Mouse (Mus musculus) lung, postnatal 36 days (tissue): Measurements from ENCODE around the gene Dirc2.

Experiments
- DNase-seq: peaks from one replicate; pipeline ENCODE4 v3.0.0; 2022; ENCODE audit warnings: mixed read lengths

Gene Dirc2

GRCm38 (mm10) chr16:35768785-35769642, at the start of gene Dirc2:
TSS of gene Dirc2 (minus strand) at chr16:35769356.
- DNase-seq, result peak; percentile 75

DNA sequence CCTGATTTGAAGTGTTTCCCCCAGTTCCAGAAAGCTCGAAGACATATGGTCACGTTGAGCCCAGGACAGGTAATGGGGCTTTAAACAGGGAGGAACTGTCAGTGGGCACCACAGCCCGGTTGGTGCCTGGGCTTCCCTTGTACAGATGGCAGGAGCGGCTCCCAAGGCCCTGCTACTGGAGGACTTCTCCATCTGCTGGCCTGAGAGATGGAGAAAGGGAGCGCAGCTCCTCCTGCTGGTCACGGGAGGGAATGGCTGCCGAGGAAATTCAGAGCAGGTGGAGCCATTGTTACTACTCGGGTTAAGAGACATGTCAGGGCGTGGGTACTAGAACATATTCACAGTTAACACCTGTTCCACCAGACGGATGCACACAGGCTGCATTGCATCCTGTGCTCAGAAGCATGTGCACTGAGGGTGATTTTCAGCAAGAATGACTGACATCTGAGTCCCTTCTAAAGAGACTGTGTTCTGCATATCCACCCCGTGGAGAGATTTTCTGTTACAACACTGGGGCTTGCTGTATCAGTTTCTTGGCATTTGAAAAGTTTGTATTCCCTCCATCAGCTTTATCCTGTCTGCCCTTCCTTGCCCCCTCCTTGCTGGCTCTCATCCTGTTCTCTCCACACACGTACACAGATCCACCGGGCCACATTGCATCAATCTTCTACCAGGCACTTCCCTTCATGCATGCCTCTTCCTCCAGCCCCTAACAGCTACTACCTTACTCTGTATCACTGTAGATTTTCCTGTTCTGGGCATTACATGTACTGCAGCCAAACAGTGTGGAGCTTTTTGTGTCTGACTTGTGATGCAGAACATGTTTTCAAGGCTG, 48.3 kb upstream of the Dirc2 start:
- DNase-seq, result peak; percentile 90

DNA sequence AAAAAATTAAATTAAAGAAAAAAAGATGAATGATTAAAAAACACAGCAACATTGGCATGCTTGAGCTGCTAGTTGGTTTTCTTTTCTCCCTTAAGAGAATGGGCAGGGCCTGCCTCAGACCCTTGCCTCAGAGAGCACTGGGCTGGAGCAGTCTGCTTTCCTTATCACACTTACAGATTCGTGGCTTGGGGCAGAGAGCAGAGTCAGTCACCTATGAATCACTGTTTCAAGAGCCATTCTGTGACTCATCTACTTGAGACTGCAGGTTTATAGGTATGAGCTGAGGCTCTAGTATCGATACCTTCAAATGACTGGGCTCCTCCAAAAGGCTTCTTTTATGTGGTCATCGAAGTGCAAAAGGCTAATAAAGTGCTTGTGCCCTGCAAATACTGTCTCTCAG, 44.0 kb upstream of the Dirc2 start:
- peak; percentile 24 for DNase-seq

- DNase-seq, result no peak
Observed at GRCm38 (mm10) chr16:35808838-35809237, 39.7 kb upstream of the Dirc2 start.

DNA sequence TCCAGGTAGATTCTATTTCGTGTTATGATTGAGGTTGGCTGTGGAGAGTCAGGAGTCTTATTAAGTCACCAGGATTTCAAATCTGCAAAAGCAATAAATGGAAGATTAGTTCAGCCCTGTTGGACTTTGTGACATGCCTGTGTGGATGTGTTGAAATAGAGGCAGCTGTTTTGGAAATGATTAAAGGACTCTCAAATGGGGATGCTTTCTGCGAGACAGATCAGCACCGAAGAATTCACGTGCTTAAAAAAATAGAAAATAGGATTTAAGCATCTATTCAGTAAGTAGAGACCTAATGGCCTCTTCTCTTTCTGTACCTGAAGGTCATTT, 38.5 kb upstream of the Dirc2 start:
- DNase-seq, result no peak

DNA sequence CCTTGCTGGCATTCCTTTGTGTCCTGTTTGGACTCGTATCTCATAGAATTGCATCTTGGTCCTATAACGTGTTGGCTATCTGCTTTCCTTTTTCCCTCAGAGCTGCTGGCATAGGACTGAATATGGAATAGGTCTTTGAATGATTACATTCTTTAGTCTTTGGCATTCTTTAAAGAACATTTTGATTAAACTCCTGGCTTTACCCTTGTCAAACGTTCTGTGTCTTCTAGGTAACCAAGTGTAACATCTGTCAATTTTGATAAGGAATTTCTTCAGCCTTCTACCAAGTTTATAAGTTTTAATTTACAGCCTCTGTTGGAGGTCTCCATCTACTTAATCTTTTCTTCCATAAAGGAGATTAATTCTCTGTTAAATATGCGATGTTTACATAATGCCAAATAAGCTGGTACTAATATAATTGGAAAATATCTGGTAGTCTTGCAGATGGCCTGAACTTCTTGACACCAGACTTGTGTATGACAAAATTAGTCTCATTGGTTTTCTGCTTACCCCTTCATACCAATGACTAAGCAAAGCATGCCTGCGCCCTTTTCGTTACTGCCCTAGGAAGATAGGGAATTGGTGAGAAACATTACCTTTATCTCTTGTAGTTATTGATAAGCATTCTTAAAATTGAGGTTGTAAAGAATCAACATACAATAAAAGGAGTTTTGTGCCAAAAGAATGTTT, 38.0 kb upstream of the Dirc2 start:
- no peak for DNase-seq

DNA sequence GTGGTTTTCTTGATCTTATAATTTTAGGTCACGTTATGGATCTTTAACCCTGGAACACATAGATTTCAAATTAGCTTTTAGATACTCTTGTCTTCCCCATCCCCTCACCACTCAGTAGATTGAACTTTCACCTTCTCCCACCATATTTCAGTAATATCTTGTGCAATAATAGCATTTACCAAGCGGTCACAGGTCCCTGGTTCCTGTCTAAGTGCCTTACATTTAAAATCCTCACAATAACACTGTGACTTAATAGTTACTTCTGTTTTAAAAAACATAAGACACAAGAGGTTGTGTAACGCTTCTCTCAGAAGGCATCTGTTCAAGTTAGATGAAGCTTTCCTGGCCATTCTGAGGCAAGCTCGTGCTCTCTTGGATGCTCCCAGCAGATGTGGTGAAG, 34.6 kb upstream of the Dirc2 start:
- no peak for DNase-seq

GRCm38 (mm10) chr16:35802163-35802562, 33.0 kb upstream of the Dirc2 start:
- DNase-seq, result peak; percentile 49

DNA sequence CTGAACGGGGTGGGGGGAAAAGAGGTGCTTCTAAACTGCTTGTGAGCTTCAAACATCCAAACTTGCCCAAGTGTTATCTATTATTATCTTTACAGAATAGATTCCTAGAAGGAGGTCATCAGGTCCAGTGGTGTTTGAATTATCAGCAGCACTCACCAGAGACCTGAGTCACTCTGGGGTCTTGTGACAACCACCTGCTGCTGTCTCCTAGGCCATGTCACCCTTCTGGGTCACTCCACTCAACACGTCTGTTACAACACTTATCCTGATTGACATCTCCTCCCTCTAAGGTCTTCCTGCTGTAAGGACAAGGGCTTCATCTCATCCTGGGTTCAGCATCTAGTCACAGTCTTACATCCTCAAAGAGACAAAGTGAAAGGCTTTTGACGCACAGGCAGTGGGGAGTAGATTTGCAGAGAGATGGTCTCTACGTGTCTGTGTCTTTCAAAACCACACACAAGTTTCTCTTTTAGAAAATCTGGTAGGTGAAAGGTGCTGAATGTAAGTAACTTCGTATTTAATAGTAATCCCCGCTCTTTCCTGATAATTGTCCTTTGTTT, 22.9 kb upstream of the Dirc2 start:
- no peak for DNase-seq

- no peak for DNase-seq
Observed at GRCm38 (mm10) chr16:35788330-35788729, 19.2 kb upstream of the Dirc2 start.

- DNase-seq, result no peak
Observed at GRCm38 (mm10) chr16:35787568-35788189, 18.5 kb upstream of the Dirc2 start.

DNA sequence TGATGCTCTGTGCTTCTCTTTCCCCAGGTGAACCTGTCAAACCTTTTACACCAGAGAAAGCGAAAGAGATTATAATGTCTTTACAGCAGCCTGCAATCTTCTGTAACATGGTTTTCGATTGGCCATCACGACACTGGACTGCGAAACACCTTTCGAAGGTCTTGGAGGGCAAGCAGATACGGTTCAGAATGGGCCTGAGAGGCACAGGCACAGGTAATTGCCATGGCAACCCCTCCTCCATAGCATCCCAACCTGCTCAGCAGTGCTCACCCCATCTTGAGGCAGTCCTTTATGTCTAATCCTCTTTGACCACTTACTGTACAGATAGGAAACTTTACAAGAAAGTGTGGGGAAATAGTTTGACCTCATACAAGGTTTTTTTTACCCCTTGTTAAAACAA, 18.0 kb upstream of the Dirc2 start:
- no peak for DNase-seq

GRCm38 (mm10) chr16:35784134-35784725, 15.1 kb upstream of the Dirc2 start:
- DNase-seq, result no peak

GRCm38 (mm10) chr16:35783207-35783573, 14.0 kb upstream of the Dirc2 start:
- no peak for DNase-seq

DNA sequence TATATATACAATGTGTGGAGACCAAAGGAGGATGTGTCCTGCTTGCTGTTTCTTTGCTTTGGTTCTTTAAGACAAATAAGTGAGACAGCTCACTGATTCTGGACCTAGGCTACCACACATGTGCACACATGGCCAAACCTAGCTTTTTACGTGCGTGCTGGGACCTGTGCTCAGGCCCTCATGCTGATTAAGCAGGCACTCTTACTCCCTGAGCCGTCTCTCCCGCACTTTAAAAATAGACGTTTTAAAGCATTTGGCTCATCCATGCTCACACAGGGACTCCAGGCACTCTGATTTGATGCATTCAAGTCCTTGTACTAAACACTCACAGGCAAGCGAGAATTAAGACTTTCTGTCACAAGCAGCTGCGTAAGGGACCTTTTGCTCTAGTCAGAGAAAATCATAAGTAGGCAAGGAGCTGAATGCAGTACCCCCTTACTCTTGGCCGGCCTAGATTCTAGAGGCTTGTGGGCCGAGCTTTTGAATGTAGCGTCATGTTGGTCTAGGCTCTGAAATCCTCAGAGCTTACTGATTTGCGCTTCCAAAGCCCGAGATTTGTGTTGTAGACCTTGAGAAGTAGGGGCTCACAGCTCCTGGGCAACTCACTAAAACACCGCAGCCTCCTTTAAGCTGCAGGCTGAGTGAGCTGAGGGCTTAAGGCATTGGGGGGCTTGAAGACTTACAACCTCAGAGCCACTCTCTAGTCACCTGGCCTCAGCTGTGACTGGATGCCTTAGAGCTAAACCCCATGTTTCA, 13.5 kb upstream of the Dirc2 start:
- DNase-seq, result no peak

DNA sequence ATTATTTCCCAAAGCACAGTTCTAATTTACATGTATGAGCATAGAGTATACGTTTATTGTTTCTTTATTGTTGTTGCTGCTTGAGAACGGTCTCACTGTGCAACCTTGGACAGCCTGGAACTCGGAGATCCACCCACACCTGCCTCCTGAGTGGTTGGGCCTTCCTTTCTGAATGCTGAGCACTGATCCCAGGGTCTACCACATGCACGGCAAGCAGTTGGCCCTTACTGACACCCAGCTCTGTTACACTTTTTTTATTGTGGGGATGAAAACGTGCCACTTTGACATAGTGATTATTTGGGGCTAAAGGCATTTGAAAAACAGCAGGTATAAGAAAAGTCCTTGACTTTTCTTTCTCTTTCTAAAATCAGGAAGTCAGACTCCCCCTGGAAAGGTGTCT, 12.5 kb upstream of the Dirc2 start:
- DNase-seq, result no peak

DNA sequence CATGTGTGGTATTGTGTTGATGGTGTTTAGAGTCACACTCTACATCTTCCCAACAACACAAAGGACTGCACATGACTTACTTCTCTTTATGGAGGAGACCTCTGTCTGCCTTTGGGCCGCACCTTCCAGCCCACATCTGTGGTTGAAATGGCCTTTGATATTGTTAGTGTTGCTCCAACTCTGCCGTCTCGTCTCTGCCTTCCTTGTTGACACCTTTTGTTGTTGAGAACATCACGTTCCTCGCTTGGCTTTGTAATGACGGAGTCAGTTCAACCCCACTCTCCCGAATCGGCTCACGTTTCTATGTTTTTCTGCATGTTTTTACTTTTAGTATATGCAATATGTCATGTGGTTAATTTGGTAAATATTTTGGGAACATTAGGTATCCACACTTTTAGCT, 11.9 kb upstream of the Dirc2 start:
- DNase-seq, result no peak

GRCm38 (mm10) chr16:35779681-35780080, 10.5 kb upstream of the Dirc2 start:
- DNase-seq, result no peak

DNA sequence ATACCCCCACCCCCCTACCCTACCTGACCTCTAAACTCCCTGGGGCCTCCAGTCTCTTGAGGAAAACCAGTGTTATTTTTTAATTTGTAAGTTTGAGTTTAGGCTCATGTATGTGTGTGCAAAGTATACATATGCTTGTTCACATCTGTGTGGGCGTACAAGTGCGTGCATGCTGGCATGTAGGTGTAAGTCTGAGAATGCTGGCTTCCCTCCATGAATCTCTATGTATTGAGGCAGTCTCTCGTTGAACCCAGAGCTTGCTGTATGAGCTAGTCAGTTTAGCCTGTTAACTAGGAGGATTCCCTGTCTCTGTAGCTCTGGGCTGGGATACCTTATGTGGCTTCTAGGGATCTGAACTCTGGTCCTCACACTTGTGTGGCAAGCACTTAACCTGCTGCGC, 8.6 kb upstream of the Dirc2 start:
- no peak for DNase-seq

DNA sequence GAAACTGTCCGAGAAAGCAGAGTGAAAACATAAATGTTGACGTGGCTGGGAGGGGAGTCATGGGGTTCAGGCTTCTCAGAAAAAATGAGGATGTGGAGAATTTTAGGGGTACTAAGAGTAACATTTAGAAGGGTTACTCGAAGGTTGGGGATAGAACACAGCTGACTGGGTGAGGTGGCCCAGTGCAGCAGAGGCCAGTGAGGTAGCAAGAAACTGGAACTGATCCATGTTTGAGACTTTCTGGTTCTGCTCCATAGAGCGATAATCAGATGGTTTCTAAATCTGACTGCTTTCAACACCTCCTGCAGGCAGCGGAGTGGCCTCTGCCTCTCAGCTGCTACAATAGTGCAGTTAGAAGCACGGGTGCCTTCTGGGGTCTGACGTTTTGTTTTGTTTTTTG, 7.6 kb upstream of the Dirc2 start:
- peak; percentile 15 for DNase-seq

DNA sequence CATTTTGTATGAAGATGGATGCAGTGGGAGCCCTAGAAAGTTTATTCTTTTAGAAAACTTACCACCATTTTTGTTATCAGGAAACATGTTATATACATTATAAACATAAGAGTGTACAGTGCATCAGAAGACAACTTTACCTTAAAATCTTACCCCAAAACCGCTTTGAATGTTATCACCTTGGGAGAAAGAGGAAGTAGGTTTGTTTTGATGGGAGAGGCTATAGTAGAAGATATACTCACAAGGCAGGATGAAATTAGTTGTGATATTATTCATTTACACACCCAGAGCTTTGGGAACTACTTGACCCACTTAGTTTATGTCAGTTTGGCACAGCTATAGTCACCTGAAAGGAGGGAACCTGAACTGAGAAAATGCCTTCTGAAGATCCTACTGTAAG, 6.7 kb upstream of the Dirc2 start:
- no peak for DNase-seq

- no peak for DNase-seq
Observed at GRCm38 (mm10) chr16:35772598-35772997, 3.4 kb upstream of the Dirc2 start.
